Mouse (Mus musculus): ENCODE results near the gene Lrit3.
"Not testable (repeated sequence)": the region's sequence is repeated elsewhere in the genome, so short reads cannot be mapped to it uniquely, and the experiment has no call there.

The Lrit3 gene

DNA sequence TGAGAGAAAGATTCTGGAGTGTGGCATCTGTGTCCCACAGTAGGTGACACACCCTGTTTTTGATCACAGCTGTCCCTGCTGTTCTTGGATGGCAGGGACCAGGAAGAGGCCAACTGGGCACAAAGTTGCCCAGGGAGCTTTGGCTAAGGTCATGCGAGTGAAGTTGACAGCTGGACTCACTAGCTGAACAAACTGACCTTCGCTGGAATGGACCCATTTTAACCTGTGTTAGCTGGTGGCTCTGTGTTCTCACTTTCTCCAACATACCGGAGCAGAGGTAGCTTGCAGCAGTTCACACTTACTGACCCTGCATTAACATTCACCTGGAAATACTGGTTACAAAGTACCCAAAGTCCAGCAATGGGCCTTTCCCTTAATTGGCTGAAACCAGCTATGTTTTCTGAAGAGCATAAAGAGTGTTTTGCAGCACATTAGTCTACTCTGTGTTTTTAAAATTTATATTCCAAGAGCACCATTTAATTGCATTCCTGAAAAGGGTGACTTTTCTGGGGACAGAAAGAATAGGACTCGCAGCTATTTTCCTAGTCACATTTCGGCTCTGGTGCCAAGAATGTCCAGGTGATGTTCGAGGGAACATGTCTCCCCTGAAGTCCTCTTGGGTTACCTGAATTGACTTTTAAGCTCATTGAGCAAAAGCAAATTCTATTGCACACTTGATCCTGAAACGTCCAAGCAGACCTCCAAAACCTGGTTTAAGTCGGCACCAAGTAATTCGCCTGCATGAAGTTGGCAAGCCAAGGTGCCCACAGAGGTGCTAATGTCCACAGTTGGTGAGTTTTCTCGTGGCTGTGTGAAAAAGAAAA lies 36.6 kb downstream of the Lrit3 start:
- no peak for DNase-seq (ENCODE audit: low read depth)

DNA sequence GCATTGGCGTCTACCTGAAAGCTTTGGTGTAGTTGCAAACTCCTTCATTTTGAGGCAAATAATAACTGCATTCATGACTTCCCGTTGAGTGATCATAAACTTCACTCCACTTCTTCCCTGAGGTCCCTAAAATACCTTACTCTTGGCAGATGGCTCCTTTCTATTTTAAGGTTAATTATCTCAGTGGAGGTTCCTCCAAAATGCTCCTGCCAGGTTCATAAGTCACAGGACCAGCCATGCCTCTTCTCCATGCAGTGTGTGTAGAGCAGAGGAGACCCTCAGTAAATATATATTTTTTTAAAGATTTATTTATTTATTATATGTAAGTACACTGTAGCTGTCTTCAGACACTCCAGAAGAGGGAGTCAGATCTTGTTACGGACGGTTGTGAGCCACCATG lies 37.7 kb downstream of the Lrit3 start:
- no peak for DNase-seq (ENCODE audit: low read depth)

- DNase-seq (ENCODE audit: low read depth), result not testable (repeated sequence)
Measured at GRCm38 (mm10) chr3:129757599-129757998, 46.2 kb downstream of the Lrit3 start.

- DNase-seq (ENCODE audit: low read depth), result no peak
Measured at GRCm38 (mm10) chr3:129754650-129755604, 48.9 kb downstream of the Lrit3 start, which contains the start of gene Egf. Gene Egf, minus strand, starts transcription at chr3:129755316.

- DNase-seq (ENCODE audit: low read depth), result no peak
Measured at GRCm38 (mm10) chr3:129744803-129745202, 59.0 kb downstream of the Lrit3 start.

GRCm38 (mm10) chr3:129742781-129743180 lies 61.0 kb downstream of the Lrit3 start:
- no peak for DNase-seq (ENCODE audit: low read depth)

DNA sequence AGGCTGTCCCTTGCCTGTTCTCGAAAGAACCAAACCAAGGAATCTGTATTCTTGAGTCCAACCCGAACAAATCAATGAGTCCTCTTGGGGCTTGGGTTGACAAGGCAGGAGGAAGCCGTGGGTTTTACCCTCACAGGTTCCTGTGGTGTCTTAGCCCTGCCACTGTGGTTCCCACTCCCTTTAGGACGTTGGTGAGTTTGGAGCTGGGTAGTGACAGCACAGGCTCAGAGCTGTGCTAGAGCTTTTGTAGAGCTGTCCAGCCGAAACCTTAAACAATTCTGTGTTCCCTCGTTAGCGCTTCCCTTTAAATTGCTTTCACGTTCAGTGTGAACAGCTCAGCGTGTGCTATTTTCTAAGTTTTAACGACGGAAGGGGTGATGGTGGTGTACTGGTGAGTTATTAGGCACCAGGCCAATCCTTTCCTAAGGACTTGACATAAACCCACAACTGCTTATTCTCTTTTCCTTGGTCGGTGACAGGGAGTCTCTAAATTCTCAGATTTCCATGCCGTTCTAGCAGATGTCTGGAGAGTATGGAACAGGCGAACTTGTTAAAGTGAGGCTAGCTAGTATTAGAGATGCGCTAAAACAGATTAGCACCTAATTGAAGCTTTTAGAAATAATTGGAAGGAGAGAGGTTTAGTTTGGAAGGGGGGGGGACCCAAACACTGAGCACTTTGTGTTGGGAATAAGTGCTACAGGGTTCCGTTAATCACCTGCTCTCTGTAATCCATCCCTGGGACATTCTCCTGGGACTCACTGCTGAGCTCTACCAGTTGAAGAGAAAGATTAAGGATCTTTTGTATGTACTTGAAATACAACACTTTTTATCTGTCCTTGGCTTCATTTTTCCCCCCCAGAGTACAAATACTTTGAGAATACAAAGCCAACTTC lies 65.3 kb downstream of the Lrit3 start:
- no peak for DNase-seq (ENCODE audit: low read depth)

Measured in fibroblast of lung, adult 2 months (primary cell).